Mouse (Mus musculus) brain, adult 2 months (tissue): ENCODE data around the gene Syt12.

Experiments
- DNase-seq: peaks from one replicate; pipeline ENCODE4 v3.0.0; 2011; ENCODE audit warnings: low read depth, low spot score

Syt12 gene

DNA sequence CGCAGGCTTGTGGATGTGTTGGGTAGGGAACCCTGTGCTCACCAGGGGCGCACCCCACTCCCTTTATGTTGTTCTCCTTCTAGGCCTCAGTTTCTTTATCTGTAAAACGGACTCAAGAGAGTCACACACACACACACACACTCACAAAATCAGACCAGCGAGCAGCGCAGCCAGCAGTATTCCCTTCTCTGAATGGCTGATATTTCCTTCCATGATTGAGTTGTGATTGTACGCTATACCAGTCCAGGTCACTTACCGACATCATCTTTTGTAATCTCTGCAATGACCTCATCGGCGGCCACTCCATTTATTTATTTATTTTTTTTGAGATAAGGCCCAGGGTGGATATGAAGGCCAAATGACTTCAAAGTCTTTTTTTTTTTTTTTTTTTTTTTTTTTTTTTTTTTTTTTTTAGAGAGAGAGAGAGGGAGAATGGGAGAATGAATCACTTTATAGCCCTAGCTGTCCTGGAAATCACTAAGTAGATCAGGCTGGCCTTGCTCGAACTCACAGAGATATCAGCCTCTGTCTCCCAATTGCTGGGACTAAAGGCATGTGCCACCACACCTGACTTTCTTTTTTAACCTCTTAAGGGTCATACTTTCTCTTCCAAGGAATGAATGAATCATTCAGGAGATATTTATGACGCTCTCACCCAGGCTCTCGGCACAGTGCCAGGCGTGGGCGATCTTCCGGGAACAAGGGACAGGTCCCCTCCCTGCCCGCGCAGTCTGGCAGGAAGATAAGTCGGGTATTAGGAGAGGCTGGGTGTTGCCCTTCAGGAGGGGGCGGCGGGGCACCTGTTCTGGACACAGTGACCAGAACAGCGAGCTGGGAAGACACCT is at the start of gene Syt12:
Syt12 (minus strand) TSS at position 103 of the 845 bp plus-strand sequence.
- DNase-seq = peak; percentile 93

GRCm38 (mm10) chr19:4521426-4522050 is 44.3 kb upstream of the Syt12 start:
- DNase-seq = no peak

DNA sequence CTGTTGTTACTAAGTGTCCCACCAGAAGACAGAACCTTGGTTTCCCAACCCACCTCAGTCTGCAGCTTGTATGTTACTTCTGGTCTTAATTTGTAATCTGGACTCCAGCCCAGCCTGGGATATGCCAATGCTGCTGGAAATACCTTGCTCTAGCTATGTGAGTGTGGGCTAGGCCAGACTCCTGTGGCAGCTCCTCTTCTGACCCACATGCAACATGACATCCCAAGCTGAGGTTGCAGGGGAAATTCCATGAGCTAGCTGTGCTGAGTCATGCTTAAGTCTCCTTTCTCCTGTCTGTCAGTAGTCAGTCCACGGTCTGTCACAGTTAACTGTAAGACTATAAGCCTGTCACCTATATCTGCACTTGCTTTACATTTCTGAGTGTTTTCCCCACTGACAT is 40.2 kb upstream of the Syt12 start:
- peak; percentile 33 for DNase-seq

- no peak for DNase-seq
These were observed 39.0 kb upstream of the Syt12 start for GRCm38 (mm10) chr19:4516288-4516687.

GRCm38 (mm10) chr19:4515746-4516145 is 38.5 kb upstream of the Syt12 start:
- peak; percentile 49 for DNase-seq

- DNase-seq = no peak
These were observed 36.1 kb upstream of the Syt12 start for GRCm38 (mm10) chr19:4513236-4513858.

DNA sequence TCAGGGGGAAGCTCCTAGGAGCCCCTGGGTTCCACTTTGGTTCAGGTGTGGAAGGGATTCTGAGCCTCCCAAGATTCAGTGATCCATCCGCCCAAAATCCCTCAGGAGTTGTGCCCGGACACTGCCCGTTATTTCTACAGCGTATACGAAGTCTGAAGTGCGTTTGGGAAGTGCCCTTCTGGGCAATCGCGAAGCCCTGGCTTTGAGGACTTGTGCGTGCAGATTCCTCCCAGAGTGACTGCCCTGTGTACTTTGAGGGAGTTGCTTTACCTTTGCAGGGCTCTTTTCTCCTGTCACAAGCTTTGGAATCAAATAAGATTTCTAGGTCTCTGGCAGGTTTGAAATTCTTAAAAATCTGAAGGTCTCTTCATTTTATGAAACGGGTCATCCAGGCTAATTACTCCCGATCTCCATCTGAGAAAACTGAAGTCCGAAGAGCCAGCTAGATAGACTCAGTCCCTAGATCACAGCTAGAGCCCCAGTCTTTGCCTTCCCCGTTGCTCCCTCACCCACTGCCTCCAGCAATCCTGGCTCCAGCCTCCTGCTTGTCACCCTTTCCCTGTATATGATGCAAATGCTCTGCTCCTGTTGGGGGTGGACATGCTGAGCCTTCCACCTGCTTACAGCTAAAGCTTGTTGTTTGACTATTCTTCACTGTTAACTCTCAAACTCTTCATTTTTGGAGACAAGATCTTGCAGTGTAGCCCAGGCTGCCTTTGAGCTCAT is 34.0 kb upstream of the Syt12 start:
- no peak for DNase-seq

- DNase-seq = peak; percentile 100
These were observed 33.0 kb upstream of the Syt12 start, which contains the start of gene Pcx for GRCm38 (mm10) chr19:4509986-4510963. Gene Pcx, plus strand, starts transcription at chr19:4510472.

- DNase-seq = no peak
These were observed 30.5 kb upstream of the Syt12 start for GRCm38 (mm10) chr19:4507746-4508145.

- DNase-seq = no peak
These were observed 27.6 kb upstream of the Syt12 start for GRCm38 (mm10) chr19:4504830-4505229.

- no peak for DNase-seq
These were observed 25.5 kb upstream of the Syt12 start for GRCm38 (mm10) chr19:4502701-4503100.

DNA sequence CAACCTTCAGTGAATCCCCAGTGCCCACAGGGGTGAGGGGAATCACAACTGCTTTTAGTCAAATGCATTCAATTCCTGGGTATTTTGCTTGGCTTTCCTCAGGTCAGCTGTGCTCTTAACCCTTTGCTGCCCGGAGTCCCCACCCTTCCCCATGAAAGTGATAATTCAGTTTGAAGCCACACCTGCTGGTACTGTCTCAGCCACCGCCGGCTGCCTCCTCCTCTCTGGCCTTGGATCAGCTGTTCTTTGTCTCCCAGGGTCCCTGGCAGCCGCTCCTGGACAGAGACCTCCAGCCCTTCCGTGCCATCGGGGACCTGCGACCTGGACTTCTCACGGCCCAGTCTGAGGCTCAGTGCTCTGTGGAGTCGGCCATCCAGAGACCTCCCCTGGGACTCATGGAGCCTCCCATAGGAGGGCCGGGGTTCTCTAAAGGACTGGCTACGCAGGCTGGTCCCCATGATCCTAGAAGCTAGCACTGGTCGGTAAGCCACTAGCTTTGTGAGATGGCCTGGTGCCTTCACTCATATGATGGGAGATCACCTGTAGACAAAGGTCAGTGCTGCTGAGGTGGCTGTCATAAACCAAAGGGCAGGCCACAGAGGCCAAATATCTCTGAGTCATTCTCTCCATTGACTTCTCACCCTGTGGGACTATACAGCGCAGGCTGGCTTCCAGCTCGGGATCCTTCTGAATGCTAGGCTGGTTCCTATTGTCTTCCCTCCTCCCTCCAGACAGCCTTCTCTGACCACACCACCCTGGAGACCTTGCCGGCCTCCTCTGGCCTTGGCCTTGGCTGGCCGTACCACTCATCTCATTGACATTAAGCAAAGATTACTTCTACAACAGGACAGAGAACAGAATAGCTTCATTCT is 21.1 kb upstream of the Syt12 start, which contains the start of gene 2010003K11Rik:
2010003K11Rik (minus strand) TSS at position 522 of the 872 bp plus-strand sequence.
- no peak for DNase-seq

GRCm38 (mm10) chr19:4497263-4497973 is 20.2 kb upstream of the Syt12 start:
- DNase-seq = peak; percentile 87

DNA sequence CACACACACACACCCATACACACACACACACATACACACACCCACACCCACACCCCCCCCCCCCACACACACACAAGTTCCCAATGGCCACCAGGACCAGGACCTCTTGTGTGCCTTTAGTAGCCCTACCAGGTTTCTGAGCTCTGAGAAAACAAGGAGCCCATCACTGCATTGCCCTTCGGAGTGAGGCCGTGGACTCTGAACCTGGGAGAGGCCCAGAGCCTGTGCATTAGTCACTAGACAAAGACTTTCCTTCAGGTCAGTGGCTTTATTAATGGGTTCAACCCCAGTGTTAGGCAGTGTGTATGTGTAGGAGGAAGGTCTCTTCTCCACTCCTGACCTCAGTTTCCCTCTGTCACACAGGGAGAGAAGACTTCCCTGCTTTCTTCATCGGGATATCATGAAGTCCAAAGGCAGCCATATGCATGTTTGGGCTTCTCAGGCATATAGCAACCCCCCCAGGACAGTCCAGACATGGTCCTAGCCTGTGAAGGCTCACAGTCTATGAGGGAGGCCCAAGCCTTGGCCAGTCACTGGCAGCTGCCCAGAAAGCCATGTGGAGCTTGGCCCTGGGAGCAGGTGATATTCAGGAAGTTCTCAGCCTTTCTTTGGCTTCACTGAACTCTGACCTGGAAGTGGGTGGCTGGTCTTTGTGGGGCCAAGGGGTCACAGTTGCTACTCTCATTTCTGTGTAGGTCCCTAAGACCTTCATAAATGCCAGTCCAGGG is 19.5 kb upstream of the Syt12 start:
- DNase-seq = no peak

GRCm38 (mm10) chr19:4495814-4496213 is 18.6 kb upstream of the Syt12 start:
- no peak for DNase-seq

- DNase-seq = peak; percentile 33
These were observed 17.5 kb upstream of the Syt12 start for GRCm38 (mm10) chr19:4494707-4495106.

GRCm38 (mm10) chr19:4492526-4493296 is 15.5 kb upstream of the Syt12 start:
- DNase-seq = peak; percentile 97
